Mouse (Mus musculus) lung, embryonic 16.5 days (tissue): ENCODE results near the gene Pigyl. TPM values are rescaled to one million over a fixed set of nuclear protein-coding genes. Genes with fewer than 3 reads are reported as not detected.

Source experiments
- ATAC-seq: fragments of 200-750 bp; cut with Nextera tagmentation; 2 replicates; pipeline ENCODE4 v1.8.0; 2017; ENCODE audit warnings: low read depth, mild to moderate bottlenecking, moderate library complexity
- H3K27ac ChIP-seq: fragments of 300-500 bp; sonication (generic); 2 replicates; pipeline ENCODE4 v1.5.1; 2014; ENCODE audit warnings: mild to moderate bottlenecking, control low read depth, low read length
- H3K27me3 ChIP-seq: fragments of 300-500 bp; sonication (generic); 2 replicates; pipeline ENCODE4 v1.6.1; 2014; ENCODE audit warnings: low read depth, low read length, mixed read lengths; ENCODE audit not compliant: control insufficient read depth, insufficient read depth
- H3K36me3 ChIP-seq: fragments of 300-500 bp; sonication (generic); 2 replicates; pipeline ENCODE4 v1.6.1; 2014; ENCODE audit warnings: low read length; ENCODE audit not compliant: control insufficient read depth, insufficient read depth
- H3K4me1 ChIP-seq: fragments of 300-500 bp; sonication (generic); replicated peaks from 2 replicates; pipeline ENCODE4 v1.6.1; 2014; ENCODE audit warnings: low read length, mixed read lengths; ENCODE audit not compliant: control insufficient read depth, insufficient read depth
- H3K4me2 ChIP-seq: fragments of 300-500 bp; sonication (generic); 2 replicates; pipeline ENCODE4 v1.6.1; 2014; ENCODE audit warnings: low read depth, low read length, control low read depth
- H3K4me3 ChIP-seq: fragments of 300-500 bp; sonication (generic); 2 replicates; pipeline ENCODE4 v1.5.1; 2014; ENCODE audit warnings: mild to moderate bottlenecking, low read length, control low read depth
- H3K9ac ChIP-seq: fragments of 300-500 bp; sonication (generic); 2 replicates; pipeline ENCODE4 v1.6.1; 2014; ENCODE audit warnings: low read length, control low read depth
- H3K9me3 ChIP-seq: fragments of 300-500 bp; sonication (generic); 2 replicates; pipeline ENCODE4 v1.6.1; 2016; ENCODE audit warnings: low read length; ENCODE audit not compliant: control insufficient read depth
- WGBS: fragments of 180-500 bp; shearing (Covaris S2); extraction: QIAGEN DNeasy Blood & Tissue Kit; methylation state at CpG from one replicate; pipeline ENCODE4 v1.1.7; 2014; 5-methylcytosine and 5-hydroxymethylcytosine counted together
- polyA plus RNA-seq: library from polyadenylated mRNA; unstranded; fragments of >200 nt; fragmentation: Nextera tagmentation; extraction: Ambion mirVana; gene quantifications from 2 replicates; pipeline ENCODE4 v1.2.1, GENCODE M21; 2015

Gene Pigyl
- polyA plus RNA-seq, 1 experiment from 2014 or later: 84.6 TPM

GRCm38 (mm10) chr9:22123069-22123609 lies 33.5 kb upstream of the Pigyl start:
- no peak for ATAC-seq
- Histone ChIP-seq H3K27me3 (no peaks in the 10 kb centered on the region), H3K9ac (no peak overlapping the region), H3K4me2 (no peak overlapping the region), H3K4me1 (no peaks in the 10 kb centered on the region), H3K9me3 (no peaks in the 10 kb centered on the region), H3K36me3 (no peaks in the 10 kb centered on the region), H3K27ac (no peak overlapping the region), H3K4me3 (no peak overlapping the region)
- WGBS: 72% methylated on average over 7 of the region's 7 CpGs

- no peak overlapping the region for H3K27ac ChIP-seq
- 74% methylated on average over 3 of the region's 3 CpGs for WGBS
- no peak overlapping the region for H3K9ac ChIP-seq
- no peak overlapping the region for H3K4me3 ChIP-seq
- no peak overlapping the region for H3K4me2 ChIP-seq
- H3K36me3 ChIP-seq: no peaks in the 10 kb centered on the region
- no peaks in the 10 kb centered on the region for H3K9me3 ChIP-seq
- no peaks in the 10 kb centered on the region for H3K27me3 ChIP-seq
- no peak for ATAC-seq
- H3K4me1 ChIP-seq: no peaks in the 10 kb centered on the region
Measured at GRCm38 (mm10) chr9:22124169-22124568, 32.5 kb upstream of the Pigyl start.

GRCm38 (mm10) chr9:22125246-22126027 lies 31.2 kb upstream of the Pigyl start:
- H3K9me3 ChIP-seq: no peaks in the 10 kb centered on the region
- H3K9ac ChIP-seq: no peak overlapping the region
- H3K27ac ChIP-seq: no peak overlapping the region
- no peaks in the 10 kb centered on the region for H3K4me1 ChIP-seq
- ATAC-seq: no peak
- no peak overlapping the region for H3K4me3 ChIP-seq
- 81% methylated on average over 15 of the region's 15 CpGs for WGBS
- no peaks in the 10 kb centered on the region for H3K27me3 ChIP-seq
- H3K4me2 ChIP-seq: no peak overlapping the region
- no peaks in the 10 kb centered on the region for H3K36me3 ChIP-seq

- no peak overlapping the region for H3K27ac ChIP-seq
- WGBS: 1% methylated on average over 35 of the region's 35 CpGs
Measured at GRCm38 (mm10) chr9:22131226-22131981, 25.2 kb upstream of the Pigyl start.

GRCm38 (mm10) chr9:22132220-22132619 lies 24.4 kb upstream of the Pigyl start:
- Histone ChIP-seq H3K4me1 (peaks cover 10% of the 10 kb centered on the region; the same call in 1 of the 2 replicates), H3K9me3 (no peaks in the 10 kb centered on the region), H3K4me3 (peak overlapping the region; percentile 44), H3K4me2 (peak overlapping the region; percentile 72), H3K9ac (peak overlapping the region; percentile 63; the same call in 1 of the 2 replicates), H3K36me3 (no peaks in the 10 kb centered on the region), H3K27ac (no peak overlapping the region), H3K27me3 (no peaks in the 10 kb centered on the region)
- peak; percentile 5; the same call in 1 of the 2 replicates for ATAC-seq
- WGBS: 27% methylated on average over 11 of the region's 11 CpGs

More at GRCm38 (mm10) chr9:22131226-22131981, 25.2 kb upstream of the Pigyl start:
- Histone ChIP-seq H3K36me3 (no peaks in the 10 kb centered on the region), H3K9me3 (no peaks in the 10 kb centered on the region), H3K4me1 (peaks cover 10% of the 10 kb centered on the region; the same call in 1 of the 2 replicates), H3K27me3 (no peaks in the 10 kb centered on the region), H3K4me3 (peak overlapping the region; percentile 44), H3K9ac (peak overlapping the region; percentile 63), H3K4me2 (peak overlapping the region; percentile 72)
- peak; percentile 77 for ATAC-seq

GRCm38 (mm10) chr9:22134246-22134890 lies 22.3 kb upstream of the Pigyl start:
- no peaks in the 10 kb centered on the region for H3K9me3 ChIP-seq
- peaks cover 10% of the 10 kb centered on the region; the same call in 1 of the 2 replicates for H3K4me1 ChIP-seq
- H3K27ac ChIP-seq: no peak overlapping the region
- H3K4me3 ChIP-seq: no peak overlapping the region
- ATAC-seq: no peak
- 76% methylated on average over 7 of the region's 7 CpGs for WGBS
- no peaks in the 10 kb centered on the region for H3K36me3 ChIP-seq
- no peak overlapping the region for H3K9ac ChIP-seq
- no peaks in the 10 kb centered on the region for H3K27me3 ChIP-seq
- H3K4me2 ChIP-seq: no peak overlapping the region

- no peaks in the 10 kb centered on the region for H3K9me3 ChIP-seq
- no peaks in the 10 kb centered on the region for H3K27me3 ChIP-seq
- peaks cover 10% of the 10 kb centered on the region; the same call in 1 of the 2 replicates for H3K4me1 ChIP-seq
- no peak overlapping the region for H3K4me2 ChIP-seq
- no peaks in the 10 kb centered on the region for H3K36me3 ChIP-seq
- H3K27ac ChIP-seq: no peak overlapping the region
- H3K9ac ChIP-seq: no peak overlapping the region
- WGBS: 79% methylated on average over 9 of the region's 9 CpGs
- ATAC-seq: no peak
- no peak overlapping the region for H3K4me3 ChIP-seq
Measured at GRCm38 (mm10) chr9:22134988-22135643, 21.5 kb upstream of the Pigyl start.

DNA sequence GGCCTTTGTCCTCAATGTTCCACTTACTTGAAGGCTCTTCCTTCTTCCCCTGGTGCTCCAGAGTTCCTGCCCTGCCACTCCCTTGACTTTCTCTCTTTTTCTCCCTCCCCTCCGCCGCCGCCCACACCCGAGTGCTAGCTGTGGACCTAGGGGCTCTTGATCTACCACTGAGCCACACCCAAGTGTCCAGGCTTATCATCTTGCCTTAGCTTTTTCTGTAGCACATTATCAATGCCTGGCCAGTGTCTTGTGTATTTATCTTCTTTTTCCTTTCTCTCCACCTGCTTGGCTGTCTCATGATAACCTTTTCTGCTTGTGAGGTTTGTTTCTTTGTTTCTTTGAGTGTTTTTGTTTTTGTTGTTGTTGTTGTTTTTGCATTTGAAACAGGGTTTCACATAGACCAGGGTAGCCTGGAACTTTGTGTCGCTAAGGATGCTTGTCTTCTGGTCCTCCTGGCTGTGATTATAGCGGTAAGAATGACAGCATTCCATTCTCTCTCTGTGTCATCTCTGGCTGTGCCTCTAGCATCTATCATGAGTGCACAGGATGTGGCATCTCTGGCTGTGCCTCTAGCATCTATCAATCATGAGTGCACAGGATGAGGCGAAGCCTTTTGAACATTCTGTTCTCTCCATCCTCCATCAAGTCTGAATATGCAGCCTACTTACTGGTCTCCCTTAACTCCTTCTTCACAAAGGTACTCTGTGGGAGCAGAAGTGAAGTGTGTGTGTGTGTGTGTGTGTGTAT lies 20.8 kb upstream of the Pigyl start, which contains the start of gene Acp5:
TSS of gene Acp5 (minus strand) at position 68 of the 747 bp plus-strand sequence.
- H3K27ac ChIP-seq: no peak within 1 kb of the TSS
- no peaks in the 10 kb centered on the region for H3K27me3 ChIP-seq
- H3K9ac ChIP-seq: no peak within 1 kb of the TSS
- no peaks in the 10 kb centered on the region for H3K9me3 ChIP-seq
- H3K4me3 ChIP-seq: no peak within 1 kb of the TSS
- no peak for ATAC-seq
- H3K4me2 ChIP-seq: no peak within 1 kb of the TSS
- H3K4me1 ChIP-seq: peaks cover 10% of the 10 kb centered on the region; the same call in 1 of the 2 replicates
- no peaks in the 10 kb centered on the region for H3K36me3 ChIP-seq
- 64% methylated on average over 7 of the region's 7 CpGs for WGBS
